Mouse (Mus musculus): ENCODE results near the gene Rps4x. TPM values are rescaled to one million over a fixed set of nuclear protein-coding genes. Genes with fewer than 3 reads are reported as not detected.

The Rps4x gene
- total and polyA plus RNA-seq, 3 experiments: 1,993 to 2,760 TPM; not detected in 1

- Histone ChIP-seq H3K79me2 (ENCODE audit: control insufficient read depth, insufficient read depth, low read length, poor library complexity) (peaks cover 19% of the 10 kb centered on the region), H3K36me3 (ENCODE audit: control insufficient read depth in 1 of 2, insufficient read depth in 2 of 2, low read length in 2 of 2) (peaks cover 9 to 15% of the 10 kb centered on the region in 2 experiments; a peak in 3 of 4 replicates), H3K4me3 (ENCODE audit: control insufficient read depth in 1 of 2, insufficient read depth in 1 of 2, low read depth in 2 of 2, low read length in 2 of 2) (no peak overlapping the region), H3K4me1 (ENCODE audit: control insufficient read depth in 1 of 2, insufficient read depth in 2 of 2, low read length in 2 of 2) (peaks cover 0 to 3% of the 10 kb centered on the region in 2 experiments; a peak in 1 of 4 replicates), H3K27ac (ENCODE audit: control insufficient read depth, low read depth, low read length) (no peak overlapping the region), H3K9ac (ENCODE audit: control insufficient read depth, low read depth, low read length, poor library complexity, severe bottlenecking) (no peak overlapping the region), H3K9me3 (replicated peaks; ENCODE audit: insufficient read depth, low read length) (no peaks in the 10 kb centered on the region), H3K27me3 (ENCODE audit: control insufficient read depth in 1 of 2, insufficient read depth in 2 of 2, low read length in 2 of 2) (no peaks in the 10 kb centered on the region)
- TF ChIP-seq JUND (IDR thresholded peaks at IDR 0.05; ENCODE audit: low read depth, low read length) (no peak), USF2 (IDR thresholded peaks at IDR 0.05; ENCODE audit: borderline replicate concordance in 1 of 2, insufficient read depth in 1 of 2, low read depth in 1 of 2, low read length in 2 of 2) (no peak), ZC3H11A (IDR thresholded peaks at IDR 0.05; ENCODE audit: low read depth, low read length) (no peak), RAD21 (IDR thresholded peaks at IDR 0.05; ENCODE audit: low read depth, low read length) (no peak), TBP (IDR thresholded peaks at IDR 0.05; ENCODE audit: low read depth, low read length) (0 out of 2 replicates have a peak, but pooled peaks have one; percentile 4), POLR2A (IDR thresholded peaks at IDR 0.05; ENCODE audit: control insufficient read depth in 1 of 2, insufficient read depth in 1 of 2, low read depth in 1 of 2, low read length in 2 of 2, poor library complexity in 1 of 2) (peak in 1 of 2 experiments; percentile 50; a peak in 2 of 4 replicates), MYC (IDR thresholded peaks at IDR 0.05; ENCODE audit: low read depth, low read length) (no peak)
- DNase-seq (ENCODE audit: low read depth, low spot score): peak; percentile 45
Observed at GRCm38 (mm10) chrX:102182575-102182974, 6.6 kb downstream of the Rps4x start.

GRCm38 (mm10) chrX:102175538-102176287 lies 13.5 kb downstream of the Rps4x start:
- no peak overlapping the region for H3K4me3 ChIP-seq (ENCODE audit: control insufficient read depth in 1 of 2, insufficient read depth in 1 of 2, low read depth in 2 of 2, low read length in 2 of 2)
- no peak for TF ChIP-seq MAX (IDR thresholded peaks at IDR 0.05; ENCODE audit: low read length)
- TF ChIP-seq USF1 (IDR thresholded peaks at IDR 0.05; ENCODE audit: low read depth, low read length): no peak
- TF ChIP-seq ZNF384 (IDR thresholded peaks at IDR 0.05; ENCODE audit: low read depth, low read length): no peak
- no peak for TF ChIP-seq UBTF (IDR thresholded peaks at IDR 0.05; ENCODE audit: borderline replicate concordance, insufficient read depth, low read depth, low read length)
- TF ChIP-seq ZMIZ1 (IDR thresholded peaks at IDR 0.05; ENCODE audit: low read depth, low read length): no peak
- no peak for TF ChIP-seq CHD2 (IDR thresholded peaks at IDR 0.05; ENCODE audit: low read length)
- no peak for TF ChIP-seq CTCF (IDR thresholded peaks at IDR 0.05 in 2 of 3, conservative IDR thresholded peaks at IDR 0.05 in 1 of 3; ENCODE audit: control insufficient read depth in 1 of 3, insufficient read depth in 1 of 3, low read depth in 2 of 3, low read length in 3 of 3, poor library complexity in 1 of 3, severe bottlenecking in 1 of 3)
- TF ChIP-seq TAL1 (IDR thresholded peaks at IDR 0.05; ENCODE audit: low read length): no peak
- no peak for TF ChIP-seq MAZ (IDR thresholded peaks at IDR 0.05; ENCODE audit: low read depth, low read length)
- no peak for TF ChIP-seq ZC3H11A (IDR thresholded peaks at IDR 0.05; ENCODE audit: low read depth, low read length)
- no peak for TF ChIP-seq JUND (IDR thresholded peaks at IDR 0.05; ENCODE audit: low read depth, low read length)
- no peak for TF ChIP-seq ZKSCAN1 (IDR thresholded peaks at IDR 0.05; ENCODE audit: low read depth, low read length)
- TF ChIP-seq MAFK (IDR thresholded peaks at IDR 0.05; ENCODE audit: borderline replicate concordance, low read depth, low read length): no peak
- TF ChIP-seq TBP (IDR thresholded peaks at IDR 0.05; ENCODE audit: low read depth, low read length): no peak
- H3K79me2 ChIP-seq (ENCODE audit: control insufficient read depth, insufficient read depth, low read length, poor library complexity): no peaks in the 10 kb centered on the region
- no peak overlapping the region for H3K27ac ChIP-seq (ENCODE audit: control insufficient read depth, low read depth, low read length)
- H3K36me3 ChIP-seq (ENCODE audit: control insufficient read depth in 1 of 2, insufficient read depth in 2 of 2, low read length in 2 of 2): peaks cover 0 to 6% of the 10 kb centered on the region in 2 experiments; a peak in 2 of 4 replicates
- DNase-seq (ENCODE audit: low read depth, low spot score): no peak
- H3K27me3 ChIP-seq (ENCODE audit: control insufficient read depth in 1 of 2, insufficient read depth in 2 of 2, low read length in 2 of 2): no peaks in the 10 kb centered on the region
- H3K9ac ChIP-seq (ENCODE audit: control insufficient read depth, low read depth, low read length, poor library complexity, severe bottlenecking): no peak overlapping the region
- H3K9me3 ChIP-seq (replicated peaks; ENCODE audit: insufficient read depth, low read length): no peaks in the 10 kb centered on the region
- peaks cover 3 to 4% of the 10 kb centered on the region in 2 experiments; a peak in 3 of 4 replicates for H3K4me1 ChIP-seq (ENCODE audit: control insufficient read depth in 1 of 2, insufficient read depth in 2 of 2, low read length in 2 of 2)

Measured in MEL (cell line).